Mouse (Mus musculus): ENCODE data around the gene 7420426K07Rik. TPM values are rescaled to one million over a fixed set of nuclear protein-coding genes. Genes with fewer than 3 reads are reported as not detected.

The 7420426K07Rik gene
- total and polyA plus RNA-seq, 3 experiments = not detected

GRCm38 (mm10) chr9:98952171-98953050 lies 49.5 kb downstream of the 7420426K07Rik start:
- Histone ChIP-seq H3K4me2 (ENCODE audit: insufficient read depth, low read depth, poor library complexity, severe bottlenecking) (no peak overlapping the region), H3K9ac (ENCODE audit: insufficient read depth, low read depth) (no peak overlapping the region), H3K79me2 (replicated peaks; ENCODE audit: control insufficient read depth, extremely low read depth, insufficient read depth, poor library complexity, severe bottlenecking) (no peaks in the 10 kb centered on the region), H3K9me3 (replicated peaks; ENCODE audit: low read length) (peaks cover 26% of the 10 kb centered on the region), H3K36me3 (replicated peaks in 1 of 2; ENCODE audit: control insufficient read depth in 1 of 2, insufficient read depth in 1 of 2, low read length in 1 of 2) (no peaks in the 10 kb centered on the region), H3K4me3 (replicated peaks in 1 of 3; ENCODE audit: low read depth in 2 of 3, low read length in 2 of 3, poor library complexity in 1 of 3) (no peak overlapping the region), H3K4me1 (ENCODE audit: control insufficient read depth in 1 of 2, insufficient read depth in 2 of 2) (no peaks in the 10 kb centered on the region), H3K27ac (ENCODE audit: insufficient read depth, low read depth) (no peak overlapping the region), H3K27me3 (replicated peaks) (no peaks in the 10 kb centered on the region)
- dilution Hi-C loops (cut with MboI; ENCODE audit: extremely low pct_ligation_motif_present, extremely low pct_unique_long_range_greater_than_20kb, low sequenced_read_pairs) (no loop called here), in situ Hi-C loops (cut with MboI; ENCODE audit: low pct_ligation_motif_present, low pct_unique_long_range_greater_than_20kb, low sequenced_read_pairs) (loop anchor here (25.0 kb wide), 1 partner anchor 315 kb away; no protein-coding TSS in a partner anchor)
- DNase-seq (ENCODE audit: extremely low read depth) = no peak
- TF ChIP-seq MAFK (IDR thresholded peaks at IDR 0.05; ENCODE audit: insufficient replicate concordance, low read length) = no peak
- TF ChIP-seq NELFE (IDR thresholded peaks at IDR 0.05; ENCODE audit: low read depth, low read length) = no peak
- TF ChIP-seq MAZ (IDR thresholded peaks at IDR 0.05; ENCODE audit: low read depth, low read length) = no peak
- no peak for TF ChIP-seq BHLHE40 (IDR thresholded peaks at IDR 0.05; ENCODE audit: low read depth, low read length)
- no peak for TF ChIP-seq IRF4 (IDR thresholded peaks at IDR 0.05; ENCODE audit: low read depth, low read length)
- TF ChIP-seq SMC3 (IDR thresholded peaks at IDR 0.05; ENCODE audit: low read depth, low read length) = no peak
- no peak for TF ChIP-seq MXI1 (IDR thresholded peaks at IDR 0.05; ENCODE audit: low read depth, low read length)
- no peak for TF ChIP-seq NRF1 (IDR thresholded peaks at IDR 0.05; ENCODE audit: low read depth, low read length)
- no peak for TF ChIP-seq CHD1 (IDR thresholded peaks at IDR 0.05; ENCODE audit: low read depth, low read length)
- TF ChIP-seq MAX (IDR thresholded peaks at IDR 0.05; ENCODE audit: low read length) = no peak
- no peak for TF ChIP-seq E2F4 (IDR thresholded peaks at IDR 0.05; ENCODE audit: insufficient replicate concordance, low read depth, low read length)
- TF ChIP-seq GABPA (IDR thresholded peaks at IDR 0.05; ENCODE audit: insufficient replicate concordance, low read depth, low read length) = no peak
- no peak for TF ChIP-seq TBP (conservative IDR thresholded peaks at IDR 0.05; ENCODE audit: low read depth, low read length)

GRCm38 (mm10) chr9:98953291-98953690 lies 50.4 kb downstream of the 7420426K07Rik start:
- H3K4me2 ChIP-seq (ENCODE audit: insufficient read depth, low read depth, poor library complexity, severe bottlenecking) = no peak overlapping the region
- H3K27ac ChIP-seq (ENCODE audit: insufficient read depth, low read depth) = no peak overlapping the region
- no peak for DNase-seq (ENCODE audit: extremely low read depth)
- H3K79me2 ChIP-seq (replicated peaks; ENCODE audit: control insufficient read depth, extremely low read depth, insufficient read depth, poor library complexity, severe bottlenecking) = no peaks in the 10 kb centered on the region
- H3K27me3 ChIP-seq (replicated peaks) = no peaks in the 10 kb centered on the region
- H3K4me3 ChIP-seq (replicated peaks in 1 of 3; ENCODE audit: low read depth in 2 of 3, low read length in 2 of 3, poor library complexity in 1 of 3) = no peak overlapping the region
- TF ChIP-seq ZMIZ1 (IDR thresholded peaks at IDR 0.05; ENCODE audit: low read depth, low read length) (no peak), CHD2 (IDR thresholded peaks at IDR 0.05; ENCODE audit: low read length) (no peak), IRF4 (IDR thresholded peaks at IDR 0.05; ENCODE audit: low read depth, low read length) (no peak), UBTF (IDR thresholded peaks at IDR 0.05; ENCODE audit: low read depth, low read length) (no peak), PAX5 (IDR thresholded peaks at IDR 0.05; ENCODE audit: low read length) (no peak), ZC3H11A (IDR thresholded peaks at IDR 0.05; ENCODE audit: low read depth, low read length) (no peak), USF2 (conservative IDR thresholded peaks at IDR 0.05; ENCODE audit: low read depth, low read length) (no peak), ZKSCAN1 (IDR thresholded peaks at IDR 0.05; ENCODE audit: borderline replicate concordance, low read depth, low read length) (no peak), USF1 (IDR thresholded peaks at IDR 0.05; ENCODE audit: low read depth, low read length) (no peak), HCFC1 (IDR thresholded peaks at IDR 0.05; ENCODE audit: low read depth, low read length) (no peak)
- no peaks in the 10 kb centered on the region for H3K4me1 ChIP-seq (ENCODE audit: control insufficient read depth in 1 of 2, insufficient read depth in 2 of 2)
- H3K9me3 ChIP-seq (replicated peaks; ENCODE audit: low read length) = peaks cover 26% of the 10 kb centered on the region
- dilution Hi-C loops (cut with MboI; ENCODE audit: extremely low pct_ligation_motif_present, extremely low pct_unique_long_range_greater_than_20kb, low sequenced_read_pairs) (no loop called here), in situ Hi-C loops (cut with MboI; ENCODE audit: low pct_ligation_motif_present, low pct_unique_long_range_greater_than_20kb, low sequenced_read_pairs) (loop anchor here (25.0 kb wide), 1 partner anchor 316 kb away; no protein-coding TSS in a partner anchor)
- no peak overlapping the region for H3K9ac ChIP-seq (ENCODE audit: insufficient read depth, low read depth)
- no peaks in the 10 kb centered on the region for H3K36me3 ChIP-seq (replicated peaks in 1 of 2; ENCODE audit: control insufficient read depth in 1 of 2, insufficient read depth in 1 of 2, low read length in 1 of 2)

Data from CH12.LX (cell line).